Mouse (Mus musculus): ENCODE data around the gene Cldnd2. TPM values are rescaled to one million over a fixed set of nuclear protein-coding genes. Genes with fewer than 3 reads are reported as not detected.

The Cldnd2 gene
- polyA plus RNA-seq, 1 experiment from 2014 or later, result not detected

- Histone ChIP-seq H3K27me3 (ENCODE audit: control insufficient read depth, insufficient read depth, low read length) (no peaks in the 10 kb centered on the region), H3K27ac (ENCODE audit: low read depth, low read length) (no peak overlapping the region), H3K9me3 (ENCODE audit: control insufficient read depth, low read length) (no peaks in the 10 kb centered on the region), H3K36me3 (ENCODE audit: control insufficient read depth, insufficient read depth, low read length) (no peaks in the 10 kb centered on the region), H3K9ac (ENCODE audit: low read length) (no peak overlapping the region), H3K4me3 (ENCODE audit: low read depth, low read length) (no peak overlapping the region), H3K4me1 (ENCODE audit: control insufficient read depth, insufficient read depth, low read length) (no peaks in the 10 kb centered on the region), H3K4me2 (ENCODE audit: low read depth) (no peak overlapping the region)
- 16% methylated on average over 11 of the region's 11 CpGs for WGBS
- peak; percentile 75; the same call in 1 of the 2 replicates for ATAC-seq (ENCODE audit: insufficient read depth, low FRiP score, low TSS enrichment)
- peak; percentile 83 for DNase-seq (ENCODE audit: low spot score)
These were observed 17.5 kb upstream of the Cldnd2 start for GRCm38 (mm10) chr7:43422995-43423617.

DNA sequence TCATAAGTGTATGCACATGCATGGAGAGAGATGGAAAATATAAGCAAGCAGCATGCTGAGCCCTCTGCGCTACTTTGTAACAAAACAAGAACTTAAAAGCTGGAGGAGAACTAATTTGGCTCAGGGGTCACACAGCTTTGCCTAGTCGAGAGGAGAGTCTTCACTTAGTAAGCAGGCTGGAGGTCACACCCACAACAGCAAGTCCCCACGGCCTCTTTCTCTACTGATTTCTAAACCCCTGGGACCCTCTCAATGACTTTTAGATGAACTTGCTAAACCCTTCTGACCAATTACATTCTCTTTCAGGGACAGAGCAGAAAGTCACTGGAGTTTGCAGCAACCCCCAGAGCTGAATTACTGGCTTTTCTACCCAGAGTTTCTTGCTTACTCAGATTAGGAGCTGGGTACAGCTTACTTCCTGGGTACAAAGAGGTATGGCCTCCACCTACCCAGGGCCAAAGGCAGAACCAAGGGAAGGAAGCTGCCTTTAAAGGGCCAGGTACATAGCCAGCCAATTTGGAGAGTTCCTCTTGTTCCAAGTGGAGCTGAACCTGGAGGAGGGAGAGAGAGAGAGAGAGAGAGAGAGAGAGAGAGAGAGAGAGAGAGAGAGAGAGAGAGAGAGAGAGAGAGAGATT, 16.5 kb upstream of the Cldnd2 start:
- ATAC-seq (ENCODE audit: insufficient read depth, low FRiP score, low TSS enrichment), result no peak
- Histone ChIP-seq H3K4me1 (ENCODE audit: control insufficient read depth, insufficient read depth, low read length) (no peaks in the 10 kb centered on the region), H3K27ac (ENCODE audit: low read depth, low read length) (no peak overlapping the region), H3K4me3 (ENCODE audit: low read depth, low read length) (no peak overlapping the region), H3K4me2 (ENCODE audit: low read depth) (no peak overlapping the region), H3K27me3 (ENCODE audit: control insufficient read depth, insufficient read depth, low read length) (no peaks in the 10 kb centered on the region), H3K9me3 (ENCODE audit: control insufficient read depth, low read length) (no peaks in the 10 kb centered on the region), H3K9ac (ENCODE audit: low read length) (no peak overlapping the region), H3K36me3 (ENCODE audit: control insufficient read depth, insufficient read depth, low read length) (no peaks in the 10 kb centered on the region)
- WGBS, result 73% methylated on average over 3 of the region's 3 CpGs
- DNase-seq (ENCODE audit: low spot score), result no peak

DNA sequence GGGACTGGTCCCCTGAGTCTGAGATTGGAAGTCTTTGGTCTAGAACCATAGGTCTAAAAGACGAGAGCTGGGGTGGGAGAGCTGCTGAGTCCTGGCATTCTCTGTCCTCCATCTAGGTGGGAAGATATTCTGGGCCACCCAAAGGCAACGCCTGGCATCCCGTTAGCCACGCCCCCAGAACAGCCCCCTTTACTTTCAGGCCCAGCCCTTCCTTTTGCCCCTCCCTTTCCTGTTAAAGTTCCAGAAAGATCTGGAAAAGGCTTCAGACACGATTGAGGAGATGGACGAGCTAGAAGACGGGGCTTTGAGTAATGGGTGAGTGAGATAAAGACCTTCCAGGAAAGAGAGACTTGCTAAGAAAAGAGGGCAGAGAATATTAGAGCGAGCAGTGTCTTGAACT, 13.2 kb upstream of the Cldnd2 start, which contains the start of gene Lim2:
TSS of gene Lim2 (plus strand) at position 265 of the 400 bp plus-strand sequence.
- no peaks in the 10 kb centered on the region for H3K4me1 ChIP-seq (ENCODE audit: control insufficient read depth, insufficient read depth, low read length)
- H3K4me3 ChIP-seq (ENCODE audit: low read depth, low read length), result no peak within 1 kb of the TSS
- no peaks in the 10 kb centered on the region for H3K9me3 ChIP-seq (ENCODE audit: control insufficient read depth, low read length)
- WGBS, result 87% methylated on average over 8 of the region's 8 CpGs
- H3K36me3 ChIP-seq (ENCODE audit: control insufficient read depth, insufficient read depth, low read length), result no peaks in the 10 kb centered on the region
- ATAC-seq (ENCODE audit: insufficient read depth, low FRiP score, low TSS enrichment) (no peak), DNase-seq (ENCODE audit: low spot score) (no peak)
- H3K27ac ChIP-seq (ENCODE audit: low read depth, low read length), result no peak within 1 kb of the TSS
- H3K27me3 ChIP-seq (ENCODE audit: control insufficient read depth, insufficient read depth, low read length), result no peaks in the 10 kb centered on the region
- H3K9ac ChIP-seq (ENCODE audit: low read length), result no peak within 1 kb of the TSS
- H3K4me2 ChIP-seq (ENCODE audit: low read depth), result no peak within 1 kb of the TSS

DNA sequence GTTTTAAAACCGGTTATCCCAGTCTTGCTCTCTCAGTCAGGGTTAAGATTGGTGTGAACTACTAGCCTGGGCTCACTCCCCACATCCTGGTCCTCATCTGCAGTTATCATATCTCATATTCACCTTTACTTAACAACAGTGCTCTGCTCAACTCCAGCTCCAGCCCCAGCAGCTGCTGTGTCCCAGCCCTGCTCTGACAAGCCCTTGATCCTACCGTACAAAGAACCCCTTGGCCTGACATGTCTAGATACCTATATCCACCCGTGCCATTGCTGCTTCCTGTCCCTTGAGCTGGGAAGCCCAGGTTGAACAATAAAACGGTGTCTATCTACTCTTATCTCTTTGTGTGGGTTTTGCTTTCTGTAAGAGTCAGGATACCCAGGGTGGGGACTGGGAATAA, 11.1 kb upstream of the Cldnd2 start:
- Histone ChIP-seq H3K27ac (ENCODE audit: low read depth, low read length) (no peak overlapping the region), H3K4me1 (ENCODE audit: control insufficient read depth, insufficient read depth, low read length) (no peaks in the 10 kb centered on the region), H3K36me3 (ENCODE audit: control insufficient read depth, insufficient read depth, low read length) (no peaks in the 10 kb centered on the region), H3K4me3 (ENCODE audit: low read depth, low read length) (no peak overlapping the region), H3K27me3 (ENCODE audit: control insufficient read depth, insufficient read depth, low read length) (no peaks in the 10 kb centered on the region), H3K4me2 (ENCODE audit: low read depth) (no peak overlapping the region), H3K9ac (ENCODE audit: low read length) (no peak overlapping the region), H3K9me3 (ENCODE audit: control insufficient read depth, low read length) (no peaks in the 10 kb centered on the region)
- WGBS, result 58% methylated on average over 4 of the region's 4 CpGs
- no peak for ATAC-seq (ENCODE audit: insufficient read depth, low FRiP score, low TSS enrichment)
- no peak for DNase-seq (ENCODE audit: low spot score)

DNA sequence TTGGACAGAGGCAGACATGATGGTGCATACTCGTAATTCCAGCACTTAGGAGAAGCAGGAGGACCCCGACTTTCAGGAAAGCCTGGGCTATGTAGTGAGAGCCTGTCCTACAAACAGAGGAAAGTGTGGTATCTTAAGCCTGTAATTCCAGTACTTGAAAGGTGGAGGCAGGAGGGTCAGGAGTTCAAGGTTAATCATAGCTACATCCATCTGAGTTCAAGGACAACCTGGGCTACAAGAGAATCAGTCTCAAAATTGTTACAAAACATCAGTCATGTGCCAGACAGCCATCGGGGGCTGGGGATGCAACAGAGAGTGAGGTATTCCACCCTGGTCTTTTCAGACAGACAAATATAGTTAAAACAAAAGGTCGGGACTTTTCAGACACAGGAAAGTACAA, 7.7 kb upstream of the Cldnd2 start:
- WGBS, result 77% methylated on average over 4 of the region's 4 CpGs
- H3K9ac ChIP-seq (ENCODE audit: low read length), result no peak overlapping the region
- no peaks in the 10 kb centered on the region for H3K4me1 ChIP-seq (ENCODE audit: control insufficient read depth, insufficient read depth, low read length)
- no peaks in the 10 kb centered on the region for H3K27me3 ChIP-seq (ENCODE audit: control insufficient read depth, insufficient read depth, low read length)
- ATAC-seq (ENCODE audit: insufficient read depth, low FRiP score, low TSS enrichment) (no peak), DNase-seq (ENCODE audit: low spot score) (no peak)
- no peak overlapping the region for H3K27ac ChIP-seq (ENCODE audit: low read depth, low read length)
- no peaks in the 10 kb centered on the region for H3K36me3 ChIP-seq (ENCODE audit: control insufficient read depth, insufficient read depth, low read length)
- H3K4me2 ChIP-seq (ENCODE audit: low read depth), result no peak overlapping the region
- no peak overlapping the region for H3K4me3 ChIP-seq (ENCODE audit: low read depth, low read length)
- no peaks in the 10 kb centered on the region for H3K9me3 ChIP-seq (ENCODE audit: control insufficient read depth, low read length)

DNA sequence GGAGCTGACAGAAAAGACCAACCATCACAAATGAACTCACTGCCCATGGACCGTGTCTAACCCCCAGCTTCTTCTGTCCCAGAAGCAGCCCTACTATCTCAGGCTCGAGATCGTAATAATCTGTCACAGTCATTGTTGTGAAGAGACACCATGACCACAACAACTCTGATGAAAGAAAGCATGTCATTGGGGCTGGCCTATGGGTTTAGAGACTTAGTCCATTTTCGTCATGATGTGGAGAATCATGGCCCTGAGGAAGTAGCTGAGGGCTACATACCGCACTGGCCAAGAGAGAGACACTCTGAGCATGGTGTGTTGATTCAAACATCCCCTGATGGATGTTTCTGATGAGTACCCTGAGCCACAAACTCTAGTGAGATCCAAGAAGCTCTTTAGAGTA, 5.9 kb upstream of the Cldnd2 start:
- no peak for ATAC-seq (ENCODE audit: insufficient read depth, low FRiP score, low TSS enrichment)

DNA sequence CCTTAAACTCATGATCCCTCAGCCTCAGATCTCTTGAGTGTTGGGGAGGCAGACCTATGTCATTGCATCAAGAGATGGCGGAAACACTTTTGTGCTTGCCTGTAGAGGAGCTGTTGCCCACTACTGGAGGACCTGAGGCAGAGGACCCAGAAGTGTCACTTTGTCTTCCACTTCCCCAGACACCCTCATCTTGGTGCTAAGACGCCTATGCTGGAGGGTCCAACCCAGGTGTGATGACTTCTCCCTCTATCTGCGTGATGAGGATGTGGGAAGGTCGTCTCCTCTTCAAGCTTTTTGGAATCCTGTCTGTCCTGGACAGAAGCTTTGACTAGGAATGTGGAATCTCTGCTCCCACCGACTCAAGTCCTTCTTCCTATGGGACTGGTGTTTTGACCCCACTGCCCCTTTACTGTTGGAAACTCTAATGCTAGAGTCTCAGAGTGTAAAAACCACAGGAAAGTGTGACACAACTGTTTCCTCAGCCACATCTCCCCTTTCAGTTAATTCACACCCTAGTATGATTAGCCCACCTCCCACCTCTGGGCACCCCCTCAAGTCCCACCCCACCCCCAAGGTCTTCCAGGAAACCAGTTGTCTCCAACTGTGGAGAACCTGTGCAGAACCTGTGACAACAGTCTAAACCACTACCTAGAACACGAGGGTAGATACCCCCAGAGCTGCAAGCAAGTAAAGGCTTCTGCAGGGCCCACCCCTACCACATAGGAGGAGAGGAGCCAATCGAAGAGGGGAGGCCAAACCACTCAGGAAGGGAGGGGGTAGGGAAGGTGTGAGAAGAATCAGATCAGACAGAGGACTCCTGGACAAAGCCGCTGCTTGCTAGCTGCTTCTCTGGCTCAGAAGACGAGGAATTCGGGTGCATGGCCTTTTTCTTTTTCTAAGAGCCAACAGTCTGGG, 4.0 kb upstream of the Cldnd2 start, which contains the start of gene Nkg7:
TSS of gene Nkg7 (plus strand) at position 733 of the 915 bp plus-strand sequence.
- 73% methylated on average over 10 of the region's 10 CpGs for WGBS
- no peaks in the 10 kb centered on the region for H3K27me3 ChIP-seq (ENCODE audit: control insufficient read depth, insufficient read depth, low read length)
- ATAC-seq (ENCODE audit: insufficient read depth, low FRiP score, low TSS enrichment), result no peak

More for the DNA sequence above, 5.9 kb upstream of the Cldnd2 start:
- Histone ChIP-seq H3K9me3 (ENCODE audit: control insufficient read depth, low read length) (no peaks in the 10 kb centered on the region), H3K36me3 (ENCODE audit: control insufficient read depth, insufficient read depth, low read length) (no peaks in the 10 kb centered on the region), H3K27me3 (ENCODE audit: control insufficient read depth, insufficient read depth, low read length) (no peaks in the 10 kb centered on the region), H3K27ac (ENCODE audit: low read depth, low read length) (no peak overlapping the region), H3K4me3 (ENCODE audit: low read depth, low read length) (no peak overlapping the region), H3K9ac (ENCODE audit: low read length) (no peak overlapping the region), H3K4me2 (ENCODE audit: low read depth) (no peak overlapping the region), H3K4me1 (ENCODE audit: control insufficient read depth, insufficient read depth, low read length) (no peaks in the 10 kb centered on the region)
- 89% methylated on average over 5 of the region's 5 CpGs for WGBS
- no peak for DNase-seq (ENCODE audit: low spot score)

GRCm38 (mm10) chr7:43438611-43439010, 2.0 kb upstream of the Cldnd2 start:
- ATAC-seq (ENCODE audit: insufficient read depth, low FRiP score, low TSS enrichment) (no peak), DNase-seq (ENCODE audit: low spot score) (no peak)
- H3K4me1 ChIP-seq (ENCODE audit: control insufficient read depth, insufficient read depth, low read length), result no peaks in the 10 kb centered on the region

More for the DNA sequence above, 4.0 kb upstream of the Cldnd2 start, which contains the start of gene Nkg7:
- no peak for DNase-seq (ENCODE audit: low spot score)
- Histone ChIP-seq H3K4me1 (ENCODE audit: control insufficient read depth, insufficient read depth, low read length) (no peaks in the 10 kb centered on the region), H3K27ac (ENCODE audit: low read depth, low read length) (no peak within 1 kb of the TSS), H3K9me3 (ENCODE audit: control insufficient read depth, low read length) (no peaks in the 10 kb centered on the region), H3K4me2 (ENCODE audit: low read depth) (no peak within 1 kb of the TSS), H3K4me3 (ENCODE audit: low read depth, low read length) (no peak within 1 kb of the TSS), H3K36me3 (ENCODE audit: control insufficient read depth, insufficient read depth, low read length) (no peaks in the 10 kb centered on the region), H3K9ac (ENCODE audit: low read length) (no peak within 1 kb of the TSS)

More at GRCm38 (mm10) chr7:43438611-43439010, 2.0 kb upstream of the Cldnd2 start:
- Histone ChIP-seq H3K4me2 (ENCODE audit: low read depth) (no peak overlapping the region), H3K27ac (ENCODE audit: low read depth, low read length) (no peak overlapping the region), H3K4me3 (ENCODE audit: low read depth, low read length) (no peak overlapping the region), H3K9me3 (ENCODE audit: control insufficient read depth, low read length) (no peaks in the 10 kb centered on the region), H3K27me3 (ENCODE audit: control insufficient read depth, insufficient read depth, low read length) (no peaks in the 10 kb centered on the region), H3K36me3 (ENCODE audit: control insufficient read depth, insufficient read depth, low read length) (no peaks in the 10 kb centered on the region), H3K9ac (ENCODE audit: low read length) (no peak overlapping the region)
- WGBS, result 82% methylated on average over 4 of the region's 4 CpGs

Data from neural tube, embryonic 11.5 days (tissue).